Mouse (Mus musculus): ENCODE measurements at regions not wholly inside any gene's neighbourhood (a gene's known extent, or its start where the extent isn't known, plus 50 kb on each side); places are given as distances from the start of the nearest gene placed in this dataset.

- in situ Hi-C loops (cut with MboI, MseI): no loop called here
These were observed 50.6 kb upstream of the Trhde start for GRCm38 (mm10) chr10:114852688-114853087.

Data from T-helper 2 cell (primary cell).